Mouse (Mus musculus): Measurements from ENCODE around the gene Wdfy1. TPM values are rescaled to one million over a fixed set of nuclear protein-coding genes. Genes with fewer than 3 reads are reported as not detected.

The Wdfy1 gene
- polyA plus RNA-seq, 1 experiment: 400 TPM

DNA sequence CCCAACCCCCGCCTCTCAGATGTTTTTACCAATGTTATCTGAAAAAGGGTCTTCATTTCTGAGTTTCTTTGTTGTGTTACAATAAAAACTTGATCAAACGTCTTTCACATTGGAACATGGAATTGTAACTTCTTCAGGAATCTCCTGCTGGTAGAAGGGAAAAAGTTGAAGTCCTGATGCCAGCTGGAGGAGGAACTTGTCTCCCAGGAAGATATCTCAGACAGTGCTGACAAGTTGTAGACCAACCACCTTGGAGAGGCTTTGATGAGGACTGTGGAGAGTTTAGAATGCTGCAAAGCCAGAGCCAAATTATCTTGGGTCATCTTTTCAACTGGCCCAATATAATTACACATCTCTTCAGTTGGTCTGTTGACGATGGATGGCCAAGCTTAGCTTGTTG lies 83.5 kb downstream of the Wdfy1 start:
- H3K4me1 ChIP-seq (ENCODE audit: control insufficient read depth, insufficient read depth, low read length): no peaks in the 10 kb centered on the region
- no peak overlapping the region for H3K27ac ChIP-seq (ENCODE audit: control insufficient read depth, insufficient read depth, low read depth, low read length)
- H3K36me3 ChIP-seq (ENCODE audit: control insufficient read depth, insufficient read depth, low read length): no peaks in the 10 kb centered on the region
- no peak overlapping the region for H3K4me3 ChIP-seq (ENCODE audit: control insufficient read depth, low read depth, low read length)
- TF ChIP-seq CTCF (IDR thresholded peaks at IDR 0.05; ENCODE audit: control insufficient read depth, insufficient read depth, insufficient replicate concordance, low read depth, low read length) (no peak), POLR2A (IDR thresholded peaks at IDR 0.05; ENCODE audit: control insufficient read depth, low read depth, low read length) (no peak)
- H3K27me3 ChIP-seq (ENCODE audit: control insufficient read depth, insufficient read depth, low read length): no peaks in the 10 kb centered on the region

DNA sequence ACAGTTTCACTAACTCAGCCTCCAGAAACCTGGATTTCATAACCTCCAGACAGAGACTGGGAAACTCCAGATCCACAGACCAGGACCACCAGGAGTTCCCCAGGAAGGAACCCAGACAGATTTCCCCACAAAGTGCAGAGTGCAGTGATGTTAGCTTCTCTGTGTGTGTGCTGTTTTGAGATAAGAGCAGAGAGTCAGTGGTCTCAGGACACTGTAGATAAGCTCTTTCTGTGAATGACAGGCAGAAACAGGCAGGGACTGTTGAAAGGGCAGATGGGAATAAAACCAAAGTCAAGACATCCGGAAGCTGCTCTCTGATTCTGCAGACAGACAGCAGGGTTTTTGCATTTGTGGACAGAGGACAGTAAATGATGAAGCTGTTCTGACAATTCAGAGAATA lies 88.7 kb downstream of the Wdfy1 start:
- no peak for TF ChIP-seq CTCF (IDR thresholded peaks at IDR 0.05; ENCODE audit: control insufficient read depth, insufficient read depth, insufficient replicate concordance, low read depth, low read length)
- no peak for TF ChIP-seq POLR2A (IDR thresholded peaks at IDR 0.05; ENCODE audit: control insufficient read depth, low read depth, low read length)
- Histone ChIP-seq H3K27ac (ENCODE audit: control insufficient read depth, insufficient read depth, low read depth, low read length) (no peak overlapping the region), H3K27me3 (ENCODE audit: control insufficient read depth, insufficient read depth, low read length) (no peaks in the 10 kb centered on the region), H3K4me3 (ENCODE audit: control insufficient read depth, low read depth, low read length) (no peak overlapping the region), H3K36me3 (ENCODE audit: control insufficient read depth, insufficient read depth, low read length) (no peaks in the 10 kb centered on the region), H3K4me1 (ENCODE audit: control insufficient read depth, insufficient read depth, low read length) (no peaks in the 10 kb centered on the region)

GRCm38 (mm10) chr1:79684027-79684426 lies 91.9 kb downstream of the Wdfy1 start:
- Histone ChIP-seq H3K36me3 (ENCODE audit: control insufficient read depth, insufficient read depth, low read length) (no peaks in the 10 kb centered on the region), H3K27ac (ENCODE audit: control insufficient read depth, insufficient read depth, low read depth, low read length) (no peak overlapping the region), H3K4me3 (ENCODE audit: control insufficient read depth, low read depth, low read length) (no peak overlapping the region), H3K27me3 (ENCODE audit: control insufficient read depth, insufficient read depth, low read length) (no peaks in the 10 kb centered on the region), H3K4me1 (ENCODE audit: control insufficient read depth, insufficient read depth, low read length) (no peaks in the 10 kb centered on the region)
- TF ChIP-seq CTCF (IDR thresholded peaks at IDR 0.05; ENCODE audit: control insufficient read depth, insufficient read depth, insufficient replicate concordance, low read depth, low read length): no peak
- TF ChIP-seq POLR2A (IDR thresholded peaks at IDR 0.05; ENCODE audit: control insufficient read depth, low read depth, low read length): no peak

- TF ChIP-seq POLR2A (IDR thresholded peaks at IDR 0.05; ENCODE audit: control insufficient read depth, low read depth, low read length): no peak
- no peak; the same call in 1 of the 2 replicates for TF ChIP-seq CTCF (IDR thresholded peaks at IDR 0.05; ENCODE audit: control insufficient read depth, insufficient read depth, insufficient replicate concordance, low read depth, low read length)
- H3K36me3 ChIP-seq (ENCODE audit: control insufficient read depth, insufficient read depth, low read length): no peaks in the 10 kb centered on the region
- H3K27ac ChIP-seq (ENCODE audit: control insufficient read depth, insufficient read depth, low read depth, low read length): no peak overlapping the region
- no peaks in the 10 kb centered on the region for H3K27me3 ChIP-seq (ENCODE audit: control insufficient read depth, insufficient read depth, low read length)
- no peak overlapping the region for H3K4me3 ChIP-seq (ENCODE audit: control insufficient read depth, low read depth, low read length)
- H3K4me1 ChIP-seq (ENCODE audit: control insufficient read depth, insufficient read depth, low read length): no peaks in the 10 kb centered on the region
These were observed 93.0 kb downstream of the Wdfy1 start for GRCm38 (mm10) chr1:79682936-79683335.

- H3K4me1 ChIP-seq (ENCODE audit: control insufficient read depth, insufficient read depth, low read length): no peaks in the 10 kb centered on the region
- TF ChIP-seq POLR2A (IDR thresholded peaks at IDR 0.05; ENCODE audit: control insufficient read depth, low read depth, low read length): no peak
- no peak for TF ChIP-seq CTCF (IDR thresholded peaks at IDR 0.05; ENCODE audit: control insufficient read depth, insufficient read depth, insufficient replicate concordance, low read depth, low read length)
- H3K27me3 ChIP-seq (ENCODE audit: control insufficient read depth, insufficient read depth, low read length): no peaks in the 10 kb centered on the region
- H3K36me3 ChIP-seq (ENCODE audit: control insufficient read depth, insufficient read depth, low read length): no peaks in the 10 kb centered on the region
- H3K4me3 ChIP-seq (ENCODE audit: control insufficient read depth, low read depth, low read length): no peak overlapping the region
- H3K27ac ChIP-seq (ENCODE audit: control insufficient read depth, insufficient read depth, low read depth, low read length): no peak overlapping the region
These were observed 95.2 kb downstream of the Wdfy1 start for GRCm38 (mm10) chr1:79680777-79681176.

GRCm38 (mm10) chr1:79678117-79678684 lies 97.7 kb downstream of the Wdfy1 start:
- Histone ChIP-seq H3K36me3 (ENCODE audit: control insufficient read depth, insufficient read depth, low read length) (no peaks in the 10 kb centered on the region), H3K27ac (ENCODE audit: control insufficient read depth, insufficient read depth, low read depth, low read length) (no peak overlapping the region), H3K4me1 (ENCODE audit: control insufficient read depth, insufficient read depth, low read length) (no peaks in the 10 kb centered on the region), H3K4me3 (ENCODE audit: control insufficient read depth, low read depth, low read length) (no peak overlapping the region), H3K27me3 (ENCODE audit: control insufficient read depth, insufficient read depth, low read length) (no peaks in the 10 kb centered on the region)
- TF ChIP-seq CTCF (IDR thresholded peaks at IDR 0.05; ENCODE audit: control insufficient read depth, insufficient read depth, insufficient replicate concordance, low read depth, low read length) (no peak), POLR2A (IDR thresholded peaks at IDR 0.05; ENCODE audit: control insufficient read depth, low read depth, low read length) (no peak)

DNA sequence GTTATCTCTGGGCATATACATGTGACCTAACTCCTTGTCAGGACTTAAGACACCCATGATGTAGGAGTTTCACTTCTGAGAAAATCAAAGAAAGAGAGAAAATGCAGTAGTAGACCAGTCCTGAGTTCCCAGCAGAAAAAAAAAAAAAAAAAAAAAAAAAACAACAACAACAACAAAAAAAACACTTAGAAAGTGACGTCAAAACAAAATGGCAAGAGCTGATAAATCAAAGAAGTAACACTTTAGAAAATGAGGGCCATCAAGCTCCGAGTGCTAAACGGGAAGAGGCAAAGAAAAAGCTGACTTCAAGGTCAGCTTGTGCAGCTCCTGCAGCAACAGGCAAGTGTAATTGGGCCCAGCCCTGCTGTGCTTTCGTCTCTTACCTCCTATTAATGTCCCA lies 100.2 kb downstream of the Wdfy1 start:
- Histone ChIP-seq H3K4me1 (ENCODE audit: control insufficient read depth, insufficient read depth, low read length) (peaks cover 4% of the 10 kb centered on the region), H3K27ac (ENCODE audit: control insufficient read depth, insufficient read depth, low read depth, low read length) (no peak overlapping the region), H3K27me3 (ENCODE audit: control insufficient read depth, insufficient read depth, low read length) (no peaks in the 10 kb centered on the region), H3K36me3 (ENCODE audit: control insufficient read depth, insufficient read depth, low read length) (no peaks in the 10 kb centered on the region), H3K4me3 (ENCODE audit: control insufficient read depth, low read depth, low read length) (no peak overlapping the region)
- TF ChIP-seq CTCF (IDR thresholded peaks at IDR 0.05; ENCODE audit: control insufficient read depth, insufficient read depth, insufficient replicate concordance, low read depth, low read length) (no peak), POLR2A (IDR thresholded peaks at IDR 0.05; ENCODE audit: control insufficient read depth, low read depth, low read length) (no peak)
